Mouse (Mus musculus): ENCODE results near the gene Gon4l.

Gene Gon4l

GRCm38 (mm10) chr3:88913511-88914383 lies 78.7 kb downstream of the Gon4l start, which contains the start of gene Msto1:
Gene Msto1, minus strand, starts transcription at chr3:88913999.
- DNase-seq = peak; percentile 95

- DNase-seq = no peak
These were observed 79.4 kb downstream of the Gon4l start for GRCm38 (mm10) chr3:88914384-88914810.

- no peak for DNase-seq
These were observed 84.0 kb downstream of the Gon4l start for GRCm38 (mm10) chr3:88918981-88919380.

- DNase-seq = no peak
These were observed 86.4 kb downstream of the Gon4l start for GRCm38 (mm10) chr3:88921411-88921810.

GRCm38 (mm10) chr3:88923989-88924591 lies 89.1 kb downstream of the Gon4l start:
- no peak for DNase-seq

- DNase-seq = no peak
These were observed 90.6 kb downstream of the Gon4l start for GRCm38 (mm10) chr3:88925651-88926050.

- no peak for DNase-seq
These were observed 94.5 kb downstream of the Gon4l start for GRCm38 (mm10) chr3:88929501-88929900.

GRCm38 (mm10) chr3:88939071-88939470 lies 104.0 kb downstream of the Gon4l start:
- no peak for DNase-seq

- peak; percentile 83 for DNase-seq
These were observed 104.7 kb downstream of the Gon4l start for GRCm38 (mm10) chr3:88939749-88940148.

GRCm38 (mm10) chr3:88942316-88942880 lies 107.4 kb downstream of the Gon4l start:
- DNase-seq = no peak

- no peak for DNase-seq
These were observed 109.1 kb downstream of the Gon4l start for GRCm38 (mm10) chr3:88944109-88944508.

- DNase-seq = peak; percentile 95
These were observed 115.0 kb downstream of the Gon4l start for GRCm38 (mm10) chr3:88949786-88950575.

- peak; percentile 91 for DNase-seq
These were observed 115.7 kb downstream of the Gon4l start, which contains the start of the genes Ash1l and Dap3 for GRCm38 (mm10) chr3:88950576-88951326. Gene Ash1l, plus strand, starts transcription at chr3:88950622. Gene Dap3, minus strand, starts transcription at chr3:88951181.

- no peak for DNase-seq
These were observed 116.3 kb downstream of the Gon4l start for GRCm38 (mm10) chr3:88951327-88951800.

GRCm38 (mm10) chr3:88953246-88953645 lies 118.2 kb downstream of the Gon4l start:
- DNase-seq = no peak

- no peak for DNase-seq
These were observed 118.7 kb downstream of the Gon4l start for GRCm38 (mm10) chr3:88953736-88954135.
